Mouse (Mus musculus) liver, embryonic 12.5 days (tissue): ENCODE results near the gene Pgpep1. TPM values are rescaled to one million over a fixed set of nuclear protein-coding genes. Genes with fewer than 3 reads are reported as not detected.

Experiments used
- ATAC-seq: fragments of 200-750 bp; cut with Nextera tagmentation; 2 replicates; pipeline ENCODE4 v1.8.0; 2017; ENCODE audit warnings: moderate number of reproducible peaks, mild to moderate bottlenecking, moderate library complexity
- H3K27ac ChIP-seq: fragments of 300-500 bp; sonication (generic); 2 replicates; pipeline ENCODE4 v1.5.1; 2016; ENCODE audit warnings: mild to moderate bottlenecking
- H3K27me3 ChIP-seq: fragments of 300-500 bp; sonication (generic); replicated peaks from 2 replicates; pipeline ENCODE4 v1.6.1; 2016; ENCODE audit warnings: mild to moderate bottlenecking, moderate library complexity
- H3K36me3 ChIP-seq: fragments of 300-500 bp; sonication (generic); 2 replicates; pipeline ENCODE4 v1.6.1; 2016; ENCODE audit warnings: mild to moderate bottlenecking, moderate library complexity
- H3K4me1 ChIP-seq: fragments of 300-500 bp; sonication (generic); 2 replicates; pipeline ENCODE4 v1.6.1; 2016
- H3K4me2 ChIP-seq: fragments of 300-500 bp; sonication (generic); 2 replicates; pipeline ENCODE4 v1.6.1; 2016; ENCODE audit warnings: mild to moderate bottlenecking, moderate library complexity
- H3K4me3 ChIP-seq: fragments of 300-500 bp; sonication (generic); 2 replicates; pipeline ENCODE4 v1.5.1; 2016; ENCODE audit warnings: mild to moderate bottlenecking, moderate library complexity
- H3K9ac ChIP-seq: fragments of 300-500 bp; sonication (generic); 2 replicates; pipeline ENCODE4 v1.6.1; 2016; ENCODE audit warnings: mild to moderate bottlenecking, moderate library complexity
- H3K9me3 ChIP-seq: fragments of 300-500 bp; sonication (generic); replicated peaks from 2 replicates; pipeline ENCODE4 v1.6.1; 2016; ENCODE audit warnings: mild to moderate bottlenecking, moderate library complexity
- WGBS: fragments of 180-500 bp; shearing (Covaris S2); methylation state at CpG from one replicate; pipeline ENCODE4 v1.1.7; 2016; ENCODE audit not compliant: insufficient replicate concordance; 5-methylcytosine and 5-hydroxymethylcytosine counted together
- polyA plus RNA-seq: library from polyadenylated mRNA; unstranded; fragments of >200 nt; fragmentation: Nextera tagmentation; extraction: Ambion mirVana; gene quantifications from 2 replicates; pipeline ENCODE4 v1.2.1, GENCODE M21; 2016

Pgpep1 gene
- polyA plus RNA-seq, 1 experiment from 2014 or later, result 24.2 TPM

DNA sequence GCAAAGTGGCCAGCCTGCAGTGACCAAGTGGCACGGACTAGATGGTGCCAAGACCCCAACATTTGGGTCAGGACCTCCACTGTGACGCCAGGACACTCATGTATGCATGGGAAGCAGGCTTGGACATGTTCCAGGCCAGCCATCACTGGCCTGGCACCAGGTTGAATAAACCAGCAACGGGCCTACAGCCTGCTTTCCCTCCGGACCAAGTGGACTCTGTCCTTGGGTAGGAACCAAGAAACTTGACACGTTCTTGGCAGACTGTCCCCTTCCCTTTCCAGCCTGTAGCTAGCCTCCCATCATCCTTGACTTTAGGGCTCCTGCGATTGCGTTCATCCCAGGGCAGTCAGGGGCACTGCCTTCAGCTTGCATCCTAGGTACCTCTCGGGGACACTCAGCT, 27.4 kb upstream of the Pgpep1 start:
- no peak overlapping the region for H3K9ac ChIP-seq
- H3K27ac ChIP-seq, result no peak overlapping the region
- H3K4me1 ChIP-seq, result peaks cover 15% of the 10 kb centered on the region
- H3K27me3 ChIP-seq, result peaks cover 47% of the 10 kb centered on the region
- ATAC-seq, result no peak
- H3K36me3 ChIP-seq, result no peaks in the 10 kb centered on the region
- WGBS, result 78% methylated on average over 8 of the region's 8 CpGs
- no peak overlapping the region for H3K4me2 ChIP-seq
- no peaks in the 10 kb centered on the region for H3K9me3 ChIP-seq
- H3K4me3 ChIP-seq, result no peak overlapping the region

DNA sequence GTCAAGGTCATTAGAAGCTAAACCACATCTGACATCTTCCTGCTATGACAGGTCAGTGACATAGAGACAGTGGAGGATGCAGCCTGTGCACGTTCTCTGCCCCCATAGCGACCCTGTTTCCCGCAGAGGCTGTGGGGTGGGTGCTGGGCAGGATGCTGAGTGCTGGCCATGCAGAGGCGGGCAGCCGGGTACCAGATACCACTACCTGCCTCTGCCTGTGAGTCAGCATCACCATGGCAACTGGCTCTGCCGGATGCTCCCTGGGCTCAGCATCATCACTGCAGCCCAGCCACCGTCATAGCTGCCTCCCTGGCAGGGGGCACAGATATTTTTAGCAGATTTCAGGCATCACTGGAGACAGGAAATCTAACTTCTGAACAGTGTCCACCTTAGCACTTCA, 24.1 kb upstream of the Pgpep1 start:
- no peak overlapping the region for H3K27ac ChIP-seq

DNA sequence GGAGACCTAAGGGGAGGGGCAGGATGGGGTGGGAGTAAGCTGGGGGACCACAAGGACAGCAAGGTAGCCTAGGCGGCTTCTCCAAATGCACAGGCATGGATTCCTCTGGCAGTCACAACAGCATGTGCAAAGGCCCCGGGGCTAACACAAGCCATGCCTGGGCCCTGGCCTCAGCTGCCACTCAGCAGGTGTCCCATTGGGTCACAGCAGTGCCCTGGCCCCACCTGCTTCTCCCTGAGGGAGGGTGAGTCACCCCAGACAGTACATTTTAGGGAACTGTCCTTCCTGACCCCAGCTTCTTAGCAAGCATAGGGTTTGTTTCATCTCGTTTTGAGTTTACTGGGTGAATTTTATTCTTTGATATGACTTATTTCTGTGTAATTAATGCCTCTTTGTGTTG, 22.5 kb upstream of the Pgpep1 start:
- 60% methylated on average over 3 of the region's 3 CpGs for WGBS
- Histone ChIP-seq H3K27ac (no peak overlapping the region), H3K36me3 (peaks cover 29% of the 10 kb centered on the region), H3K4me1 (peaks cover 47% of the 10 kb centered on the region), H3K27me3 (peaks cover 35% of the 10 kb centered on the region), H3K4me3 (no peak overlapping the region), H3K9me3 (no peaks in the 10 kb centered on the region), H3K4me2 (peak overlapping the region; percentile 40; the same call in 1 of the 2 replicates), H3K9ac (no peak overlapping the region)
- ATAC-seq, result no peak

More for the DNA sequence above, 24.1 kb upstream of the Pgpep1 start:
- peaks cover 31% of the 10 kb centered on the region for H3K4me1 ChIP-seq
- H3K9ac ChIP-seq, result no peak overlapping the region
- H3K4me2 ChIP-seq, result no peak overlapping the region
- peaks cover 13% of the 10 kb centered on the region for H3K36me3 ChIP-seq
- 57% methylated on average over 7 of the region's 7 CpGs for WGBS
- H3K27me3 ChIP-seq, result peaks cover 36% of the 10 kb centered on the region
- H3K4me3 ChIP-seq, result no peak overlapping the region
- ATAC-seq, result no peak
- no peaks in the 10 kb centered on the region for H3K9me3 ChIP-seq

DNA sequence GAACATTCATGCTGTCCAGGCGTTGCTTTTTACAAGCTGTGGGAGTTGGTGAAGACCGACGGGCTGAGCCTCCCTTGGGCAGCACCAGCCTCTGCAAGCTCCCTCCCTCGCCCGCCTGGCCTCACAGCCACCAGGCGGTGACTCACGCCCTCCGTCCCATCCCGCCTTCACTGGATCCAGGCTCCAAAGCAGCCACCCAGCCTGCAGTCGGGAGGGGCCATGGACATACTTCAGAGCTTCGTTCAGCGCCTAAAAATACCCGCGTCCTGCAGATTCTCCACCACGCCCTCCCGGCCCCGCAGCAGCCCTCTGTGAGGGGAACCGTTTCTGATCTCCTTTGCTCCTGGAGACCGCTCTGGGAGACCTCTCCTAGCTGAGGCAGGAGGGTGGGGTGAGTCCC, 22.0 kb upstream of the Pgpep1 start:
- ATAC-seq, result 0 out of 2 replicates have a peak, but pooled peaks have one; percentile 28
- WGBS, result 15% methylated on average over 19 of the region's 19 CpGs
- Histone ChIP-seq H3K9ac (peak overlapping the region; percentile 42; the same call in 1 of the 2 replicates), H3K4me1 (peaks cover 52% of the 10 kb centered on the region), H3K27me3 (peaks cover 30% of the 10 kb centered on the region), H3K9me3 (no peaks in the 10 kb centered on the region), H3K36me3 (peaks cover 34% of the 10 kb centered on the region), H3K4me2 (peak overlapping the region; percentile 40), H3K27ac (no peak overlapping the region), H3K4me3 (no peak overlapping the region)

DNA sequence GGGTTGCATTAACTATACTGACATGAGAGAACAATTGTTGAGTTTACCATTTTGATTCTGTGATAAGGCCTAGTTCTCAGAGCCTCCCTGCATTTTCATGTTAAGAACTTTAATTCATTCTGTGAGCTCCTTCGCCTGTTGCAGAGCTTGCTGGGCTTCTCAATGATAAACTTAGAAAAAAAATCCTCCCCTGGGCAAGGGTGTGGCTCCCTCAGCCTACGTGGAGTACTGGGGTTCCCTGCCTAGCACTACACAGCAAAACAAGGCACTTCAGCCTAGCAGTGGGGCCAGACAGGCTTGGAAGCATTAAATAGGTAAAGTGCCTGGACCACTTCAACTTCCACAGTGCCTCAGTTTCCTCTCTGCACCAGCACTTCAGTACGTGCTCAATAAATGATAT, 21.2 kb upstream of the Pgpep1 start:
- no peak overlapping the region for H3K4me3 ChIP-seq
- no peak overlapping the region for H3K27ac ChIP-seq
- WGBS, result 52% methylated on average over 3 of the region's 3 CpGs
- H3K4me1 ChIP-seq, result peaks cover 60% of the 10 kb centered on the region
- peaks cover 40% of the 10 kb centered on the region for H3K36me3 ChIP-seq
- H3K9ac ChIP-seq, result no peak overlapping the region
- ATAC-seq, result 0 out of 2 replicates have a peak, but pooled peaks have one; percentile 28
- peaks cover 25% of the 10 kb centered on the region for H3K27me3 ChIP-seq
- H3K4me2 ChIP-seq, result no peak overlapping the region
- H3K9me3 ChIP-seq, result no peaks in the 10 kb centered on the region

DNA sequence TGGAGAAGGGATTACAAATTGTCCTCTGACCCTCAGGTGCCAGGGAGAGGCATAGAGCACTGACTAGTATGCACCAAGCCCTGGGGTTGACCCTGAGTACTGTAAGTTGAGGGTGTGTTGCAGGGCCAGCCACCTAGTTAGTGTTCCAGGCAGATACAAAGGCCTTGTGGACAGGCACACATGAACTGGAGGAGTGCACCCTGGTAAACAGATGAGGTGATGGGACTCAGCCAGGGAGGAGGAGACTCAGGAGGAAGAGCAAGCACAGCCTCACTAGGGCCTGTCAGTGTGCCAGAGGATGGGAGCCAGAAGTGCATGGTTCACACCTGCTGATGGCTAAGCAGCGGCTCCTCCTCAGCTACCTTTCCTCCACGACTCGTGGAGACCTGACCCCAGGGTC, 19.9 kb upstream of the Pgpep1 start:
- 74% methylated on average over 3 of the region's 3 CpGs for WGBS
- H3K9me3 ChIP-seq, result no peaks in the 10 kb centered on the region
- no peak for ATAC-seq
- no peak overlapping the region for H3K4me2 ChIP-seq
- no peak overlapping the region for H3K4me3 ChIP-seq
- H3K36me3 ChIP-seq, result peaks cover 45% of the 10 kb centered on the region
- no peak overlapping the region for H3K9ac ChIP-seq
- peaks cover 17% of the 10 kb centered on the region for H3K27me3 ChIP-seq
- peak overlapping the region; percentile 21; the same call in 1 of the 2 replicates for H3K27ac ChIP-seq
- H3K4me1 ChIP-seq, result peaks cover 74% of the 10 kb centered on the region

DNA sequence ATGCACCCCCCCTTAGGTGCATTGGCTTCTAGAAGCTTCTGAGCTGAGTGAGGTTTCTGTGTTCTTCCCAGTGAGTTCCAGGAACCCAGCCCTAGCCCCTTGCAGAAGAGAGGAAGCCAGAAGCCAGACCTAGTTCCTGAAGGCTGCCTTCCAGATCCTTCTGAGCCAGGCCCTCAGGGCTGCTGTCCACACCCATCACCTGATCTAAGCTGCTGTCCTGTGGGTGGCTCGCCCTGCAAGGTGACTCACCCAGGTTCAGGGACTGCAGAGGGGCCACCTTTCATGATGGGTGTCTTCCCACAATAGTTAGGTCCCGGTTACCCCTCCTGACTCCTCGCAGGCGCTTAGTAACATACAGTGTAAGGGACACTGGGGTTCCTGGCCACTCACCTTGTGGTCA, 19.2 kb upstream of the Pgpep1 start:
- H3K27me3 ChIP-seq, result peaks cover 17% of the 10 kb centered on the region
- H3K4me1 ChIP-seq, result peaks cover 80% of the 10 kb centered on the region
- H3K9ac ChIP-seq, result no peak overlapping the region
- WGBS, result 83% methylated on average over 4 of the region's 4 CpGs
- ATAC-seq, result no peak
- no peak overlapping the region for H3K4me2 ChIP-seq
- H3K36me3 ChIP-seq, result peaks cover 45% of the 10 kb centered on the region
- no peaks in the 10 kb centered on the region for H3K9me3 ChIP-seq
- H3K4me3 ChIP-seq, result no peak overlapping the region
- peak overlapping the region; percentile 46; the same call in 1 of the 2 replicates for H3K27ac ChIP-seq

DNA sequence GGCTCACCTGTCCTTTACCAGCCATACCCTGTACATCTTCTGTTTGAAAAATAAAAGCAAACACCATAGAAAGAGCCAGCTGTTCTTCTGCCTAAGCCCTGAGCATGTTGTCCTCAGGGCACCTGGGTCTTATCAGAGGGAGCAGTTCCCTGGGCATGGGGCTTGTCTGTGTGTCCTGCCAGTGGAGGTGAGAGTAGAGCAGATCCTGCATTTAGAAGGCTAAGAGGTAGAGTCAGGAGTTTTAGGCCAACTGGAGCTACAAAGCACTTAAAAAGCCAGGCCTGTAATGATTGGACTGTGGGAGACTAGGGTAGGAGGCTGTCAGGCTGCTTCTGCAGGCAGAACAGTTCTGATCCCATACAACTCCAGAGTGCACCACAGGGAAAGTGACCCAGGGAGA, 18.5 kb upstream of the Pgpep1 start:
- peaks cover 45% of the 10 kb centered on the region for H3K36me3 ChIP-seq
- H3K9ac ChIP-seq, result no peak overlapping the region
- H3K4me2 ChIP-seq, result no peak overlapping the region
- no peak for ATAC-seq
- H3K27me3 ChIP-seq, result peaks cover 9% of the 10 kb centered on the region; the same call in 1 of the 2 replicates
- H3K27ac ChIP-seq, result peak overlapping the region; percentile 46
- no peak overlapping the region for H3K4me3 ChIP-seq
- no peaks in the 10 kb centered on the region for H3K9me3 ChIP-seq
- H3K4me1 ChIP-seq, result peaks cover 87% of the 10 kb centered on the region

DNA sequence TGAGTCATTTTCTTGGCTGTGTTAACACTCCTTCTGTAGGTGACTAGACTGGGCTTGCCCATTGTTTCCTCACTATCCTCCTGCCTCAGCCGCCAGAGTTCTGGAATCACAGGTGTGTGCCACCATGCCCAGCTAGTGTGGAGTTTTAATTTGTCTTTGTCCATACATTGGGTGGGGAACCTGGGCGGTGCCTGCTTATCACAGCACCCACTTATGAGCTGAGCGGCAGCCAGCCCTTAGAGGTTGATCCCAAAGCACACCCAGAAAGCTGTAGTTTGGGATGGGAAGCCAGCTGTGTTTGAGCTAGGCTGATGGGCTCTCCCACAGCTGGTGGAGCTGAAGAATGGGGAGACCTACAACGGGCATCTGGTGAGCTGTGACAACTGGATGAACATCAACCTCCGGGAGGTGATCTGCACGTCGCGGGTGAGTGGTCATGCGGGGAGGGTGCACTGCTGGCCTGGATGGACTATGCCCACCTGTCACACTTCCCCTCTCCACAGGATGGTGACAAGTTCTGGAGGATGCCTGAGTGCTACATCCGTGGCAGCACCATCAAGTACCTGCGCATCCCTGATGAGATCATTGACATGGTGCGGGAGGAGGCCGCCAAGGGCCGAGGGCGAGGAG, 17.4 kb upstream of the Pgpep1 start:
- H3K9me3 ChIP-seq, result no peaks in the 10 kb centered on the region
- peaks cover 45% of the 10 kb centered on the region for H3K36me3 ChIP-seq
- peak overlapping the region; percentile 81 for H3K27ac ChIP-seq
- H3K9ac ChIP-seq, result peak overlapping the region; percentile 51
- H3K27me3 ChIP-seq, result peaks cover 3% of the 10 kb centered on the region; the same call in 1 of the 2 replicates
- H3K4me2 ChIP-seq, result peak overlapping the region; percentile 58
- ATAC-seq, result no peak
- WGBS, result 85% methylated on average over 15 of the region's 15 CpGs
- H3K4me1 ChIP-seq, result peaks cover 90% of the 10 kb centered on the region
- peak overlapping the region; percentile 8; the same call in 1 of the 2 replicates for H3K4me3 ChIP-seq

DNA sequence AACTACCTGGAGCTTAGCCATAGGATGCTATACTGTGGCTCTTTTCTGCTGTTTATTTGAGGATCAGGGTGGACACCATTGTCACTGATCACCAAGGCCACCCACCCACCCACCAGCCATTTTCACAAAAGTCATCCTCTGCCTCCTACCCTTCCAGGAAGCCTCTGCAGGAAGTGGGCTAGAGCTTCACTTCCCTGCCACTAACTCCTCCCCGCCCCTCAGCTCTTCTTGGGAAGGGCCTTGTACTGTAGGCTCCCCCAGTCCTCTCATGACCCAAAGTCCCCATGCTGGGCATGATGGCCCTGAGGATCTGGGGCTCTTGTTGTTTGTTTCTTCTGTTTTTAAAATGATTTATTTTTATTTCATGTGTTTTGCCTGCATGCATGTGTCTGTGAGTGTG, 15.1 kb upstream of the Pgpep1 start:
- ATAC-seq, result no peak
- 38% methylated on average over 1 of the region's 1 CpGs for WGBS
- peaks cover 79% of the 10 kb centered on the region for H3K4me1 ChIP-seq
- peak overlapping the region; percentile 93 for H3K27ac ChIP-seq
- H3K27me3 ChIP-seq, result no peaks in the 10 kb centered on the region
- H3K36me3 ChIP-seq, result peaks cover 42% of the 10 kb centered on the region
- H3K9ac ChIP-seq, result peak overlapping the region; percentile 69; the same call in 1 of the 2 replicates
- H3K4me2 ChIP-seq, result peak overlapping the region; percentile 89
- no peaks in the 10 kb centered on the region for H3K9me3 ChIP-seq
- no peak overlapping the region for H3K4me3 ChIP-seq

DNA sequence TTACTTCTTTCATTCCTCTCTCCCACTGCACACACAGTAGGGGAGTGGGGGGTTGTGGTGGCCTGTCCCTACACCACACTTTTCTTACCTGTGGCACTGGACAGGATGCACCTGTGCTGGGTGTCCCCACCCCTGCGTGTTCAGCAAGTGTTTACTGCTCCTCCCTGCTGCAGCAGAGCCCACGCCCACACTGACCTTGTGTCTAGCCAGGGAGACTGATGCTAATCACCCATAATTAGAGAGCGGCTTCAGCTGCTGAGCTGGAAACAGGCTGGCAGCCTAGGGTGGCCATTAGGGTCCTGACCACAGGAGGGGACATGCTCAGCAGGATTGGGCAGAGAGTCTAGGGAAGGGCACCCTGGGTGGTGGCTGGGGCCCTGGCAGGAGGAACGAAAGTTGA, 14.5 kb upstream of the Pgpep1 start:
- Histone ChIP-seq H3K4me1 (peaks cover 74% of the 10 kb centered on the region), H3K9ac (peak overlapping the region; percentile 69), H3K27ac (peak overlapping the region; percentile 93), H3K9me3 (no peaks in the 10 kb centered on the region), H3K27me3 (no peaks in the 10 kb centered on the region), H3K4me3 (peak overlapping the region; percentile 69), H3K36me3 (peaks cover 36% of the 10 kb centered on the region), H3K4me2 (peak overlapping the region; percentile 89)
- WGBS, result 43% methylated on average over 4 of the region's 4 CpGs
- 0 out of 2 replicates have a peak, but pooled peaks have one; percentile 6 for ATAC-seq

DNA sequence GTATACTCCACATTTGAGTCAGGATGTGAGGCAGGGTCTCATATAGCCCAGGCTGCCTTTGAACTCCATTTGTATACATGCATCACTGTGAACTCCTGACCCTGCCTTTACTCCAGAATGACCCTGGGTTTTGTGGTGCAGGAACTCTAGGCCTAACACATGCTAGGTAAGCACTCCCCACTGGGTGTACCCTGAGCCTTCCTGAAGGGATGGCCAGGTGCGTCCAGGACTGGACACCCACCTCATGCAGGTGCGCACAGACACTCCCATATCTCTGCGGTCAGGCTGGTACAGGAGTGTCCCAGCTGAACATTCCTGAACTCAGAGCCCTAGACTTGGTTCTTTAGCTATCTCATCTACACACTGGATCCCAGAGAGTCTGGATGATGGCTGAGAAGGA, 13.9 kb upstream of the Pgpep1 start:
- no peak for ATAC-seq
- WGBS, result 67% methylated on average over 3 of the region's 3 CpGs
- H3K4me1 ChIP-seq, result peaks cover 68% of the 10 kb centered on the region

More for the DNA sequence above, 13.9 kb upstream of the Pgpep1 start:
- H3K9ac ChIP-seq, result peak overlapping the region; percentile 69
- H3K4me2 ChIP-seq, result peak overlapping the region; percentile 89
- no peaks in the 10 kb centered on the region for H3K9me3 ChIP-seq
- H3K4me3 ChIP-seq, result peak overlapping the region; percentile 69
- H3K27ac ChIP-seq, result peak overlapping the region; percentile 93
- no peaks in the 10 kb centered on the region for H3K27me3 ChIP-seq
- peaks cover 30% of the 10 kb centered on the region for H3K36me3 ChIP-seq
